Mouse (Mus musculus) erythroid progenitor cell, adult 5-6 weeks (primary cell): ENCODE measurements around the gene Mlh1. TPM values are rescaled to one million over a fixed set of nuclear protein-coding genes. Genes with fewer than 3 reads are reported as not detected.

Experiments used
- ATAC-seq: replicated peaks from 2 replicates; pipeline ENCODE4 v1.8.0; 2016; ENCODE audit warnings: moderate number of reproducible peaks, mild to moderate bottlenecking, moderate TSS enrichment, inconsistent platforms; ENCODE audit not compliant: poor library complexity, low FRiP score, severe bottlenecking
- total RNA-seq, 2 experiments: library from RNA; stranded (forward) in 1 of 2; stranded (reverse) in 1 of 2; fragments of 150-400 nt in 1 of 2; fragments of 186-747, 209-891 nt in 1 of 2; gene quantifications; 2 replicates each; pipeline versions ENCODE4 v1.2.3 to v1.2.4; 2015 to 2017; ENCODE audit warnings: low replicate concordance in 2 of 2

Gene Mlh1
- total RNA-seq, 2 experiments from 2014 or later = 33.1 to 35.4 TPM

GRCm38 (mm10) chr9:111184929-111185328 is 86.7 kb downstream of the Mlh1 start:
- ATAC-seq = no peak

GRCm38 (mm10) chr9:111182176-111182575 is 89.4 kb downstream of the Mlh1 start:
- ATAC-seq = no peak

- ATAC-seq = no peak
Observed at GRCm38 (mm10) chr9:111178971-111179370, 92.6 kb downstream of the Mlh1 start.

Other genes with a start within 250 kb of the Mlh1 start
- gene Ccrl2, start 214.3 kb downstream of the Mlh1 start, total RNA-seq (2015; ENCODE audit: low replicate concordance) = 11.5 and 13.8 TPM in 2 replicates
- gene Ccrl2, start 214.3 kb downstream of the Mlh1 start, total RNA-seq (2017; ENCODE audit: low replicate concordance) = 25.2 and 26.2 TPM in 2 replicates
- 8.4 and 37.8 TPM in 2 replicates for gene Lrrfip2, start 154.2 kb downstream of the Mlh1 start, total RNA-seq (2015; ENCODE audit: low replicate concordance)
- 57.0 and 75.1 TPM in 2 replicates for gene Lrrfip2, start 154.2 kb downstream of the Mlh1 start, total RNA-seq (2017; ENCODE audit: low replicate concordance)
- gene Epm2aip1, start 138 bp upstream of the Mlh1 start, total RNA-seq (2015; ENCODE audit: low replicate concordance) = 23.5 and 26.3 TPM in 2 replicates
- gene Epm2aip1, start 138 bp upstream of the Mlh1 start, total RNA-seq (2017; ENCODE audit: low replicate concordance) = 16.9 and 21.7 TPM in 2 replicates
- gene Trank1, start 39.9 kb upstream of the Mlh1 start, total RNA-seq (2015; ENCODE audit: low replicate concordance) = not detected in 2 replicates
- not detected in 2 replicates for gene Trank1, start 39.9 kb upstream of the Mlh1 start, total RNA-seq (2017; ENCODE audit: low replicate concordance)
- gene Dclk3, start 167.3 kb upstream of the Mlh1 start, total RNA-seq (2015; ENCODE audit: low replicate concordance) = not detected in 2 replicates
- gene Dclk3, start 167.3 kb upstream of the Mlh1 start, total RNA-seq (2017; ENCODE audit: low replicate concordance) = not detected in 2 replicates